Mouse (Mus musculus) right cerebral cortex, postnatal 25 days (tissue): ENCODE measurements around the gene Rpf2.

Experiments
- DNase-seq: peaks from one replicate; pipeline ENCODE4 v3.0.0; 2022

Rpf2 gene

GRCm38 (mm10) chr10:40247166-40247716 lies 405 bp upstream of the Rpf2 start:
- DNase-seq = no peak

- no peak for DNase-seq
These were observed 9.0 kb downstream of the Rpf2 start for GRCm38 (mm10) chr10:40237826-40238225.

GRCm38 (mm10) chr10:40233241-40233640 lies 13.6 kb downstream of the Rpf2 start:
- DNase-seq = no peak

- DNase-seq = no peak
These were observed 14.4 kb downstream of the Rpf2 start for GRCm38 (mm10) chr10:40232442-40232841.

GRCm38 (mm10) chr10:40229725-40230124 lies 17.1 kb downstream of the Rpf2 start:
- DNase-seq = no peak

GRCm38 (mm10) chr10:40227660-40228303 lies 19.1 kb downstream of the Rpf2 start:
- no peak for DNase-seq

GRCm38 (mm10) chr10:40218874-40219273 lies 28.0 kb downstream of the Rpf2 start:
- peak; percentile 14 for DNase-seq

GRCm38 (mm10) chr10:40212443-40213169 lies 34.2 kb downstream of the Rpf2 start:
- peak; percentile 78 for DNase-seq

- DNase-seq = no peak
These were observed 51.8 kb downstream of the Rpf2 start for GRCm38 (mm10) chr10:40195001-40195400.

- no peak for DNase-seq
These were observed 54.6 kb downstream of the Rpf2 start for GRCm38 (mm10) chr10:40192010-40192935.

- DNase-seq = no peak
These were observed 55.4 kb downstream of the Rpf2 start for GRCm38 (mm10) chr10:40191338-40191979.

GRCm38 (mm10) chr10:40190871-40191270 lies 56.0 kb downstream of the Rpf2 start:
- DNase-seq = no peak

GRCm38 (mm10) chr10:40189689-40190088 lies 57.1 kb downstream of the Rpf2 start:
- DNase-seq = no peak

GRCm38 (mm10) chr10:40188831-40189230 lies 58.0 kb downstream of the Rpf2 start:
- DNase-seq = no peak

- DNase-seq = no peak
These were observed 60.9 kb downstream of the Rpf2 start for GRCm38 (mm10) chr10:40185956-40186355.

- no peak for DNase-seq
These were observed 66.8 kb downstream of the Rpf2 start for GRCm38 (mm10) chr10:40180011-40180410.

GRCm38 (mm10) chr10:40179142-40179541 lies 67.7 kb downstream of the Rpf2 start:
- DNase-seq = no peak

- DNase-seq = no peak
These were observed 69.4 kb downstream of the Rpf2 start for GRCm38 (mm10) chr10:40177323-40177962.
